Mouse (Mus musculus) heart, postnatal 14 days (tissue): ENCODE data around the gene Npdc1. TPM values are rescaled to one million over a fixed set of nuclear protein-coding genes. Genes with fewer than 3 reads are reported as not detected.

Source experiments
- DNase-seq, 2 experiments: peaks; one replicate each; pipeline ENCODE4 v3.0.0; 2021 to 2022
- intact Hi-C: fragments of 180-260 bp; cut with DNase I; formaldehyde crosslinking; loops from one replicate; pipeline ENCODE4 v1.15.1; 2025
- long read RNA-seq, 2 experiments: library from polyadenylated mRNA; stranded (forward); transcript quantifications; one replicate each; pipeline ENCODE4 v2.0.0; 2021
- total RNA-seq, 2 experiments: library from RNA; stranded (reverse); gene quantifications; 2 replicates each; pipeline ENCODE4 v1.2.3; 2021

The Npdc1 gene
- 10 to 100 TPM; 33.8 to 37.1 TPM for total RNA-seq
- long read RNA-seq, experiment 1, transcript Npdc1-202 (9 exons, 1,485 nt), result major isoform, 44 of 49 reads
- long read RNA-seq, experiment 1, partial matches to known transcripts, result 0 of 49 reads
- long read RNA-seq, experiment 1, other reads (novel, unspliced or antisense), result 4 of 49 reads
- long read RNA-seq, experiment 2, transcript Npdc1-202 (9 exons, 1,485 nt), result major isoform, 34 of 44 reads
- long read RNA-seq, experiment 2, partial matches to known transcripts, result 2 of 44 reads
- long read RNA-seq, experiment 2, other reads (novel, unspliced or antisense), result 6 of 44 reads

DNA sequence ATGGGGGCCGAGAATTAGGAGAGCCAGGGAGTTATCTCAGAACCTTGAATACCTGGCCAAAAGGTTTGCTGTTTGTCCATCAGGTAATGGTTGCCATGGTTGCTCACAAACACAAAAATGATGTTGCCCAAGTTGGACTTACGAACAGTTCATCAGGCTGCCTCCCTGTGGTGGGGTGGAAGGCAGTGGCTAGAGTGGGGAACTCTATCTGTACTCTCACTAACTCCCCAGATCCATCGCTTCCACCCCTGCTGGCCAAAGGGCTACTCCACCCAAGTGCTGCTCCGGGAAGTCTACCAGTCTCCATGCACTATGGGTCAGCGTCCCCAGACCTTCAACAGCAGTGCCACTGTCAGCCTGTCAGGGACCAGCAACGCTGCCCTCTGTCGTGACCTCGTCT, at the start of gene Npdc1:
Gene Npdc1, plus strand, starts transcription at position 301 of the 400 bp plus-strand sequence.
- DNase-seq, result no peak
- intact Hi-C loops, result no loop called here

DNA sequence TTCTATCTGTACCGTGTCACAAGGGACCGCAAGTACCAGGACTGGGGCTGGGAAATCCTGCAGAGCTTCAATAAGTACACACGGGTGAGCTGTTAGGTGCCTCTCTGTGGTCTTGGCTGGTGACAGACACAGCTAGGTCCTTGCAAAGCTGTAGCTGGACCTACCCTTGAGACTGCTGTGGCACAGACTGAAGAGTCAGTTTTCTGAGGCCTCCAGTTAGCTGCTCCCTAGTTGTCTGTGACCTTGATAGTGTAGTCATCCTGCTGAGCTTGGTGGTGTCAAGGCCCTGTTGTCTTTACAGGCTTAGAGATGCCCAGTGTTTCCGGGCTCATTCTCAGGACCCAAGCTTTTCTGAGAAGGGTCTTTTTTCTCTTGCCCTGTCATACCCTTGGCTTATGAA, 49.7 kb upstream of the Npdc1 start:
- intact Hi-C loops, result no loop called here
- no peak for DNase-seq

DNA sequence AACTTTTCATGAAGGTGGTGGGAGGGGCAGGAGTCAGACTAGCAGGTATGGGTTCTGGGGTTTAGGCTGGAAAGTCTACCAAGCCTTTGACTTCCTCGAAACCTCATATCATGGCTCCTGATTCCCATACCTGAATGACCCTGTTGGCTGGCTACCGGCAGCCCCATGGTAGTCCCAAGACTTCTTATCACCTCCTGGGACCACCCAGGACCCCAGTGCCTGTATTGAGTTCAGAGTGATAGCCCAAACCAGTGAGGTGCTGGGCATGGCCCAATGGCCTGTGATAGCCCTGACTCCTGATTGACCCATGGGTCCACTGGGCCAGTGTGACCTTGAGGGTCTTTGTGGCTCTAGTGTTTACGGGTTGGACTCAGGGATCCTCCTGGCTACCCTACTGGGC, 48.5 kb upstream of the Npdc1 start:
- no peak for DNase-seq
- intact Hi-C loops, result no loop called here

DNA sequence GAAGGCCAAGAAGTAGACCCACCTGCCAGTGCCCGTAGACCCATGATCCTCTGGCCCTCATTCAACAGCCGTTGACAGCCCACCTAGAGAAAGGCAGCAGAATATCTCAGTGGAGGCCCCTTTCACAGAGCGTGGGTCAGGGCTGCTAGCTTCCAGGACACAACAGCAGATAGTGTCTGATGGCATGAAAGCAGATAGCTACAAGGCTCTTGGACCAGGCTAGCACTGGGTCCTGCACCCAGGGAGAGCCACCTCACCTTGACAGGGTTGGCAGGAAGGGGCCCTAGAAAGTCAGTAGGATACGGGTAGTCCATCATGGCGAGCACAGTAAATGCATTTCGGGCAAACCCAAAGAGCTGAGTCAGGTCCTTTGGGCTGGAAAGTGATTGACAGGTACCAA, 44.9 kb upstream of the Npdc1 start:
- no peak for DNase-seq
- intact Hi-C loops, result no loop called here

DNA sequence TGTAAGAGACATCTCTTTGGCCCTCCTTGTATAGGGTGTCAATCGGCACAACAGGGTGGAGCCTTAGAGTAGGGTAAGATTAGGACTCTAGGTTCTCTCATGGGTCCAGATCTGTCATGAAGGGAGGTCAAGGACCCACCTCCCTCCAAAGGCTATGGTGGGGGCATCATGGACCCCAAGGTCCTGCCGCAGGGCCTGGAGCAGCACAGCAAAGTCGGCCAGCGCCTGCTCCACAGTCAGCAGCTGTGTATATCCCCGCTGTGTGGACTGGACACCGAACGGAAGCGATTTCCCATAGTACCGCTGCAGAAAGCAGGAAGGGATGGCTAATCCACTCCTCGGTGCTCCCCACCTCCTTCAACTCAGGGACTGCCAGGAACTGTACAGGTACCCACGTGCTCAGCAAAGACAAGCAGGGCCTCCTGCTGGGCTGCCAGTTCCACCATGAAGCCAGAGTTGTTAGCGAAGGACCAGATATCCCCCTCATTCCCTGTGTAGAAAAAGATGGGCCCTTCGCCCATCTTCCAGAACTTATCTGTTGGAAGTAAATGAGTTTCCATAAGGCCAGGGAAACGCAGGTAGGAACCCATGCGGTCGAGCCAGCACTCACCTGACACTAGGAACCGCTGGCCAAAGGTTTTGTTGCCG, 43.6 kb upstream of the Npdc1 start:
- intact Hi-C loops, result no loop called here
- no peak for DNase-seq

DNA sequence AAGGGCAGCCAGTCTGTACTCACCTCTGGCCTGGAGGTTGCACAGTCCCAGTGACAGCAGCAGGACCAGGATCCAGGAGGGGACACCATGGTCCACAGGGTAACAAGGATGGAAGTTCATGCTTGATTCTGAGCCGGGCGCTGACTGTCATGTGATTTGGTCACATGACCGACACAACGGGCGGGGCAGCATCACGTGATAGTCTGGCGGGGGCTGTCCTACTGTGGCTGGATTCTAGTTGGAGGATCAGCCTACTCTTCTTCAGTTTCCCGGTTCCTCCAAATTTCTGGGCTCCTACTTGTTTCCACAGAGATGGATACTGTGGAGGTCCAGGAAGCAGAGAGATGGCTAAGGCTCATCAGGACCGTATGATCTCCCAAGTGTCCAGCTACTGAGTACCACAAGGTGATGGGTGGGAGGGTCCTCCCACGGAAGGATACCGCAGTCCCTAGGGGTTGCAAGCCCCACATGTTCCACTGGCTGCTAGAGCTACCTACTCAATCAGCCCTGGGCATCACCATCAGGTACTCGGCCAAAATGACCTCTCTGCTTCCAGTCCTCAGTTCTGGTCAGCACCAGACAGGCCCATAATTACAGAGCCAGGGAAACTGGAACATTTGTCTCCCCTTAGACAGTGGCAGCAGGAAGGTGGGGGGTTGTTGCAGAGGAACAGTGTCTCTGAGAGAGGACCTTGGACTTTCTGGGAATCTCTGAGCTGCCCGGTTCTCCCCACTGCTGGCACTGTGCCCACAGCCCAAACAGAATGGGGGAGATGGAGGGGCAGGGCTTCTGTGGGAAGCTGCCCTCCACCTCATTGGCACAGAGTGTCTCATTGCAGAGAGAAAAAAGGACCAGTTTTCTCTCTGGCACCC, 42.7 kb upstream of the Npdc1 start, which contains the start of gene Dpp7:
Gene Dpp7, minus strand, starts transcription at position 152 of the 872 bp plus-strand sequence.
- intact Hi-C loops, result no loop called here
- peak; percentile 58 to 72 for DNase-seq

DNA sequence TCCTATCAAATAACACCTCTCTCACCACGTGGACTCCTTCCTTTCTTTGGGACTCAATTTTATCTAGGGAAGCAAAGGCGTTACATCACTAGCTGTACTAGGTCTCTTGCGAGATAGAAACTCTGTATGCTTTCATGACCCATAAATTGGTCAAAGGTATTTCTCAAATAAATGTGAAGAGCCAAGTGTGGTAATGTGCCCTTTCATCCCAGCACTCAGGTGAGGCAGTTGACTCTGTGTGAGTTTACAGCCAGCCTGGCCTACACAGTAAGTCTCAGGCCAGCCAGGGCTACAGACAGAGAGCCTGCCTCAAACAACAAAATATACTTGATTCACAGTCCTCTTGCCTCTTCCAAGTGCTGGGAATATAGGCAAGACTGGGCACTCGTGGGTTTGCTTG, 39.3 kb upstream of the Npdc1 start:
- intact Hi-C loops, result no loop called here
- no peak for DNase-seq

DNA sequence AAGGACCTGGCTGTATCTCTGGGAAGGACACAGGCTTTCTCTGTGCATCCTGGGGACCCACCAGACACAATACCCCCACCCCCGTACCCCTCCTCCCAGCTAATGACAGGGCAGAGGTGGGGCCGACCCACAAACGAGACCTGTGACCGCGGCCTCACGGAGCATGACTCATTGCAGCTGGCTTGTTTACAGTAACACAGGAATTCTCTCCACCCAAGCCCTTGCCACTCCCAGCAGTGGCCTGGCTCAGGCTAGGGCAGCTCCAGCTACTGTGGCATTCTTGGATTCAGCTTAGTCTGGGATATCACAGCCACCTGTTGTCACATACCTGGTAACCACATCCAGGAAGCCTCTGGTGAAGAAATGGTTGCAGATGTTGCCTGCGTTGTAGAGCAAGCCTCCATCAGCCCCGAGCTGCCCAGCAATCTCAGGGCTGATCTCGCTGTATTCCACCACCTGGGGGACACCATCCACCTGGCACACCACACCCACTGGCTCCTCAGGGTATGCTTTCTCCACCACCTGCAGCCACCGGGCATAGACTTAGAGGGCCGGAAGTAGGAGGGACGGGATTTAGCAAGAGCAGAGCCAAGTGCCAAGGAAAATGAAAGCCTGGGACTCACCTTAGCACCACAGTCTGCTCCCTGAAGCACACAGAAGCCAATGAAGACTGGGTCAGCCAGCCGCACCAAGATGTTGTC, 35.5 kb upstream of the Npdc1 start:
- DNase-seq, result no peak
- intact Hi-C loops, result no loop called here

DNA sequence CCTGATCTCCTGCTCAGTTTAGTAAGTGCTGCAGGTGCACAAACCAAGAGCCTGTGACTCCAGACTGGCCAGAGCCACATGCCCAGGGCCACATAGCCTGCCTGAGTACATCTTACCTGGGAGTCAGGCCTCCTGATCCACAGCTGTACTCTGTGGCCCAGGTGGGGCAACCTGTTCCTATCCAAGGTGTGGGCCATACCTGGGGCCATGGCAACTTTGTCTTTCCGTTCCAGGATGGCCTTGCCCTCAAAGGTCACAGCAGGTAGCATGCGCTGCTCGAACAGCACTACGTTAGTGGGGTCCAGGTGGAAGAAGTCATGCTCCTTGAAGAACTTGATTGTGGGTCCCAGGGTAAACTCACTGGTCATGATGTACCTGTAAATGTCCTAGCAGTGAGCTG, 34.8 kb upstream of the Npdc1 start:
- intact Hi-C loops, result no loop called here
- DNase-seq, result no peak

DNA sequence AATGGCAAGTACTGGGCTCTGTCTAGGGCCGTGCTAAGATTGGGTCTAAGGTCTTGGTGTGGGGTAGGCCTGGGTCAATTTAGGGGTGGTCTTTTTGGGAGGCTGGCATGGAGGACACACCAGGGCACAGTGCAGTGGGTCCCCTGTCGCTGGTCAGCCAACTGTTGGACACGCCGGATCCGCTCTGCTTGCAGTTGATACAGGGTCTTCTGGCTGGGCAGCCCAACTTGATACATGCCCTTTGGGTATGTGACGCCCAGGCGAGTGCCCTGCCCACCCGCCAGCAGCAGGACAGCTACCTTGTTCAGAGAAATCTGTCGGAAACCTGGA, 34.4 kb upstream of the Npdc1 start:
- DNase-seq, result no peak
- intact Hi-C loops, result loop anchor here (5.0 kb wide), 1 partner anchor 38 kb away; no protein-coding TSS in a partner anchor

DNA sequence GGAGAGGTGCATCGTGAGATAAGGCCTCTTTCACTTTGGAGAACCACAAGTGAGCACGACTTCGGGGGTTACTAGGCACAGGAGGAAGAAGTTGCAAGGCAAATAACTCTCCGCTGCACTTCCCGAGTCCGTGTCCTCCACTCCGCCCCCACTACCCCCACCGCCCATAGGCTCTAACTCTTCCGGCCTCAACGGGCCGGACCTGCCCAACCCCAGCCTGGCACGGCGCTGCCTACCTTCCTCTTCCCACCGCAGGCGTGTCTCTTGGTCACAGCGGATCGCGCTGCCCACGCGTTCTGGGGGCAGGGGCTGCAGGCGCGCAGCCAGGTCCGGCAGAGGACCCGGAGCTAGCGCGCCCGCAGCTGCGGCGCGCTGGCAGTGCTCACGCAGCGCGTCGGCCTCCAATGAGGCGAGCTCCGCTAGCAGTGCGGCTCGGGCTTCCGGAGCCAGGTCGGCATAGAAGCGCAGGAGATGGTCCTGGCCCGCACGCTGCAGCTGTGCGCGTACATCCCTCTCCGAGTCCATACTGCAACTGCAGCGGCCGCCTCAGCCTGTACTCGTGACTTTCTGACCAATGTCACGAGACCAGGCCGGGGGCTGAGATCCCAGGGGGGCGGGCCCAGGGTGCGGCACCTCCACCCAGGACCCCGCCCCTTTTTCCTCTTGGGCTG, 33.9 kb upstream of the Npdc1 start, which contains the start of gene Uap1l1:
Gene Uap1l1, minus strand, starts transcription at position 592 of the 671 bp plus-strand sequence.
- intact Hi-C loops, result loop anchor here (5.0 kb wide), 1 partner anchor 37 kb away; no protein-coding TSS in a partner anchor
- peak; percentile 81 for DNase-seq

DNA sequence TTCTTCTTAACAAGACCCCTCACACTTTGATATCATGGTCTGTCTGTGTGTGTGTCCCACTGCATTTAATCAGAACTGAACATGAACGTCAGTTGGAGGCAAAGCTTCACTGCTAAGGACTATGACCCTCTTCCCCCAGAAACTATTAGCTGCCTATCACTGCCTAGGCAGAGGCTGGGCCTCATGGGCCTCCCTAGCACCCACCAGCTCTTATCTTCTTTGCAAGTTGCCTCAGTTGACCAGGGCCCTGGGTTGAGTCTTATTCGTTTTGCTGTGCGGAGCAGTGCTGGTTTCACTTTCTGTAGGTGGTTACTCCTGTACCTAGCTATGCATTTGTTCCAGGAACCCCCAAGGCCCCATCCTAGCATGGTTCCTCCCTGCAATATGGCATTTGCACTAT, 29.2 kb upstream of the Npdc1 start:
- intact Hi-C loops, result loop anchor here (5.0 kb wide), 1 partner anchor 32 kb away; no protein-coding TSS in a partner anchor
- no peak for DNase-seq

DNA sequence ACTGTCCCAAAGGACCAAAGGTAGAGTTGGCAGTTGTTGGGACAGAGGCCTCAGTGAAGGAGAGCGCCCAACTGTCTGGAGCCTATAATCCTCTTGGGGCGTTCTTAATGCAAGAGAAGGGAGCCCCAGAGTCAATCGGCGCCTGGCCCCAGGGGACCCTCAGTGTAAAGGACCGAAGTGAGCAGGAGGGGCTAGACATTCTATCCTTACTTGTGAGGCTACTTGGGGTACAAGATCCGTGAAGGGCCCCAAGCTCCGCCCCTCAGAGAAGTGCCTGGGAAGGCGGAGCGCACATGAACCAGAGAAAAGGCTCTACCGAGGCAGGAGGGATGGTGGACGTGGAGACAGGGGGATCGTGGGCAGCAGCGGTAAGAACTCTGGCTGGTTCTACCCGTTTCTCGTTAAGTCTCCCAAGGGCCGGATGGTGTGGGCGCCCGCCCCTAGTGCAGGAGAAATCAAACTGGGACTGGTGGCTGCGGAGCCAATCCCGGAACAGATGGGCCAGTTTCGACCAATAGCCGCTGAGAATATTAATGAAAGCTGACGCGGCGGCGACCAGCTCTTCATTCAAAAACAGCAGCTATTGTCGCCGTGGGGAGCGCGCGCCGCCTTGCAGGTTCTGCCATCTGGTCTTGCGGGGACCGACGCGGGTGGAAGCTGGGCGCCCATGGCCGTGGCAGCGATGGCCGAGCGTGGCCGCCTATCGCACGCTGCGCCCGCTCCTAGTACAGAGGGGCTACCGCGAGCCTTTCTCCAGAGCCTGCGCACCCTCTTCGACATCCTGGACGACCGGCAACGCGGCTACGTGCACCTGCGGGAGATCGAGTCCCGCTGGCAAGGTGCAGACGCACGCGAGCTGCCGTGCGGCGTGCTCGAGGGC, 27.1 kb upstream of the Npdc1 start, which contains the start of gene Sapcd2:
Gene Sapcd2, plus strand, starts transcription at position 558 of the 880 bp plus-strand sequence.
- peak; percentile 81 to 84 for DNase-seq
- intact Hi-C loops, result no loop called here

DNA sequence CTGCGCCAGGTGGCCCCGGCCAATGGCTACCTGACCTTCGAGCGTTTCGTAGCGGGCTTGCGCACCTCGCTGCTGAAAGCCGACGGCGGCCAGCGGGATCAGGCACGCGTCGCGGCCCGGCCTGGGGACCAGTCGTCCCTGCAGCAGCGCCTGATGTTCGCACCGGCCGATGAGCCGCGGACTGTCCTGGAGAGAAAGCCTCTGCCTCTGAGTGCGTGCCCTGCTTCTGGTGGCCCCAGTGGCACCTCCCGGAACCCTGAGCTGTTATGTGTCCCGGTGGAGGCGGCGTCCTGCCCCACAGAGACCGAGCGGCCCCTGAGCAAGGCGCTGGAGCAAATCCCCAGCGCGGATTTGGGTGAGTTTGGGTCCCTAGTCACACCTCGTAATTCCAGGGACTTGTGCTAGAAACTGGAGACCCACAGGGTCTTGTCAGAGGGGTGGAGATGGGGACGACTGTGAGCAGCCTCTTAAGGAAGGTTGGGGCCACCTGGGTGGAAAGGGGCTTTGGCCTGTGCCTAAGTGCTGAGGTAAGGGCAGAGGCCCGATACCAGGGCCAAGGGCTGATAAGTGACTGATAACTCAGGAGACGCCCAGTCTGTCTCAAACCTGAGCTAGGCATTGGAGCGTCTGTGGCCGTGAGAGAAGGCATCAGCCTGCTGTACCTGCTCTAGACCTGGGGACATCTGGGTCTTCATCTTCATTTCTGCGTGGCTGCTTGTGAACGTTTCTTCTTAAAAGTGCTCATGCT, 26.3 kb upstream of the Npdc1 start:
- no peak for DNase-seq
- intact Hi-C loops, result no loop called here

DNA sequence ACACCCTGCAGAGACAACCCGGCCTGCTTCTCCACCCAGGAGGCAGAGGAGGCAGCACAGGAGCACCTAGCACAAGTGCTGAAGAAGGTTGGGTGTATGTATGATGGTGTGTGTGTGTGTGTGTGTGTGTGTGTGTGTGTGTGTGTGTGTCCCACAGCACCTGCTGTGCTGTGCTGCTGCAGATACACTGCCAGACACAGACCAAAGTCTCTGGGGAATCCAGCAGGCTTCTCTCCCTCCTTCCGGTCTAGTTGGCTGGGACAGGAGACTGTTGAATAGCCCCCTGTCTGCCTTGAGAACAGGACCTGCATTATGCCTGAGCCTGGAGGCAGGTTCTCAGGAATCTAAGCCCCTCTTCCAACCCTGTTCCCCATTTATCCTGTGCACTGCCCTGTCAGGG, 25.7 kb upstream of the Npdc1 start:
- intact Hi-C loops, result no loop called here
- no peak for DNase-seq

DNA sequence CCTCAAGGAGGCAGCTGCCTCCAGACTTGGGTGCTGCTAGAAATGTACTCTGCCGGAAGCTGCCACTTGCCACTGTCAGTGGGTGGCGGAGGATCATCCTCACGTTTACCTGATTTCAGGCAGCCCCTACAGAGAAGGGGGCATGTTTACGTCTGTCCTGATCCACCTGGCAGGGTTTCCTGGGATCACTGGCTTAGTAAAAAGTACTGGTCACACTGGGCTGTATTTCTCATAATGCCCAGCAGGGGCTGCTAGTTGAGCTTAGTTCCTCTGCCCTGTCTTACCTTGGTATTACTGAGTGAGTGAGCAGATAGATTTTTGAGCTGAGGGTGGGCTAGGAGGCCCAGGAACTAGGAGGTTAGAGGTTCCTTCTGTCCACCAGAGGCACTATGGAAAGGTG, 22.6 kb upstream of the Npdc1 start:
- peak; percentile 63 to 73 for DNase-seq
- intact Hi-C loops, result loop anchor here (2.0 kb wide), 2 partner anchors 26 to 50 kb away; no protein-coding TSS in a partner anchor

DNA sequence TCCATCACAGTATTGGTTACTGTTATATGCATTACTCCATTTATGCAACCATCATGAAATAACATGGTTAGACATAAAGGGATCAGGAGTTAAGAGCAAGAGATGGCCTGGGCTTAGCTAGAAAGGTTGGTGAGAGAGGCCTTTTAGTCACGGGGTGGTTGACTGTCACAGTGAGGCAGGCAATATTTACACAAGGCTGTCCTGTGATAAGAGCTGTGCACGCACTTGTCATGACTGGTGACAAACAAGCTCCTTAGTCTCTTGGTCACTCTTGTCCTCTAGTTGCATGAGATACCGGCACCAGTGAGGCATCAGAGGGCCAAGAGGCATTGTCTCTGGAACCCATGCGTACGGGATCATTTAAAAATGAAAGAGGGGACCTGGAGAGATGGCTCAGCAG, 14.7 kb upstream of the Npdc1 start:
- DNase-seq, result no peak
- intact Hi-C loops, result no loop called here

DNA sequence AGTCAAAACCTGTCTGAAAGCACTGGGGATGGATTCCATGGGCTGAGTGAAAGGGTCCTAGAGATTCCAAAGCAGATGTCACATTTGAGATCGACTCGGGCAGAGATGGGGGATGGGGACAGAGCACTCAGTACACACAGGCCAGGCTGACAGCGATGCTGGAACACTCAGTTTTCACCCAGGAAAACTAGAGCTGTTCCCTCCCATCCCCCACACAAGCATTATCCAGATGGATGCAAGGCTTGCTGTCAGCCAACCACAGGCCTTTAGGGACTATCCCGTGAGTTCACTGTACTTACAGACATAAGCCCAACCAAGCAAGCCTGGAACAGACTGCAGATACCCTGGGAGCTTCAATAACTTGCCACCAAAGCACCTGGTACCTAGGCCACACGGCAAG, 7.9 kb upstream of the Npdc1 start:
- no peak for DNase-seq
- intact Hi-C loops, result no loop called here
